Mouse (Mus musculus) embryonic facial prominence, embryonic 13.5 days (tissue): ENCODE measurements at regions not wholly inside any gene's neighbourhood (a gene's known extent, or its start where the extent isn't known, plus 50 kb on each side); places are given as distances from the start of the nearest gene placed in this dataset.

ENCODE experiments used
- ATAC-seq: fragments of 200-750 bp; cut with Nextera tagmentation; 2 replicates; pipeline ENCODE4 v1.8.0; 2017; ENCODE audit warnings: low read depth; ENCODE audit not compliant: insufficient number of reproducible peaks, insufficient read depth, low FRiP score, low TSS enrichment
- H3K27ac ChIP-seq: fragments of 300-500 bp; sonication (generic); 2 replicates; pipeline ENCODE4 v1.5.1; 2015; ENCODE audit warnings: moderate library complexity, mild to moderate bottlenecking, inconsistent platforms
- H3K27me3 ChIP-seq: fragments of 300-500 bp; sonication (generic); 2 replicates; pipeline ENCODE4 v1.6.1; 2015; ENCODE audit warnings: mild to moderate bottlenecking, inconsistent platforms
- H3K36me3 ChIP-seq: fragments of 300-500 bp; sonication (generic); 2 replicates; pipeline ENCODE4 v1.6.1; 2015; ENCODE audit warnings: mild to moderate bottlenecking, inconsistent platforms
- H3K4me1 ChIP-seq: fragments of 300-500 bp; sonication (generic); 2 replicates; pipeline ENCODE4 v1.6.1; 2015; ENCODE audit warnings: inconsistent platforms
- H3K4me2 ChIP-seq: fragments of 300-500 bp; sonication (generic); 2 replicates; pipeline ENCODE4 v1.6.1; 2015; ENCODE audit warnings: moderate library complexity, mild to moderate bottlenecking, inconsistent platforms
- H3K4me3 ChIP-seq: fragments of 300-500 bp; sonication (generic); 2 replicates; pipeline ENCODE4 v1.5.1; 2015; ENCODE audit warnings: mild to moderate bottlenecking, inconsistent platforms
- H3K9ac ChIP-seq: fragments of 300-500 bp; sonication (generic); 2 replicates; pipeline ENCODE4 v1.6.1; 2015; ENCODE audit warnings: mild to moderate bottlenecking, inconsistent platforms
- H3K9me3 ChIP-seq: fragments of 300-500 bp; sonication (generic); 2 replicates; pipeline ENCODE4 v1.6.1; 2016; ENCODE audit warnings: inconsistent platforms
- WGBS: fragments of 180-500 bp; shearing (Covaris S2); methylation state at CpG from one replicate; pipeline ENCODE4 v1.1.7; 2015; ENCODE audit warnings: mixed read lengths; 5-methylcytosine and 5-hydroxymethylcytosine counted together

- no peak overlapping the region for H3K9ac ChIP-seq
- H3K9me3 ChIP-seq, result no peaks in the 10 kb centered on the region
- no peak overlapping the region for H3K27ac ChIP-seq
- H3K4me1 ChIP-seq, result no peaks in the 10 kb centered on the region
- no peak overlapping the region for H3K4me2 ChIP-seq
- 78% methylated on average over 3 of the region's 3 CpGs for WGBS
- no peak overlapping the region for H3K4me3 ChIP-seq
- no peak for ATAC-seq
- no peaks in the 10 kb centered on the region for H3K27me3 ChIP-seq
- no peaks in the 10 kb centered on the region for H3K36me3 ChIP-seq
Measured at GRCm38 (mm10) chr13:6237201-6237600, 310.7 kb upstream of the Pitrm1 start.

- ATAC-seq, result no peak
- 44% methylated on average over 3 of the region's 3 CpGs for WGBS
- Histone ChIP-seq H3K4me2 (no peak overlapping the region), H3K36me3 (no peaks in the 10 kb centered on the region), H3K9me3 (no peaks in the 10 kb centered on the region), H3K27ac (no peak overlapping the region), H3K27me3 (no peaks in the 10 kb centered on the region), H3K4me3 (no peak overlapping the region), H3K9ac (no peak overlapping the region), H3K4me1 (no peaks in the 10 kb centered on the region)
Measured at GRCm38 (mm10) chr13:6240855-6241254, 307.1 kb upstream of the Pitrm1 start.

- Histone ChIP-seq H3K4me1 (no peaks in the 10 kb centered on the region), H3K4me2 (no peak overlapping the region), H3K27ac (no peak overlapping the region), H3K9me3 (no peaks in the 10 kb centered on the region), H3K27me3 (no peaks in the 10 kb centered on the region), H3K36me3 (no peaks in the 10 kb centered on the region), H3K9ac (no peak overlapping the region), H3K4me3 (no peak overlapping the region)
- ATAC-seq, result no peak
- 86% methylated on average over 5 of the region's 5 CpGs for WGBS
Measured at GRCm38 (mm10) chr13:6241472-6242123, 306.4 kb upstream of the Pitrm1 start.

GRCm38 (mm10) chr13:6250106-6250505 is 297.8 kb upstream of the Pitrm1 start:
- H3K9me3 ChIP-seq, result no peaks in the 10 kb centered on the region
- no peak overlapping the region for H3K27ac ChIP-seq
- H3K9ac ChIP-seq, result no peak overlapping the region
- no peaks in the 10 kb centered on the region for H3K36me3 ChIP-seq
- H3K4me2 ChIP-seq, result no peak overlapping the region
- no peak for ATAC-seq
- WGBS, result 59% methylated on average over 3 of the region's 3 CpGs
- H3K27me3 ChIP-seq, result no peaks in the 10 kb centered on the region
- H3K4me3 ChIP-seq, result no peak overlapping the region
- no peaks in the 10 kb centered on the region for H3K4me1 ChIP-seq

GRCm38 (mm10) chr13:6251025-6251862 is 296.7 kb upstream of the Pitrm1 start:
- Histone ChIP-seq H3K4me1 (no peaks in the 10 kb centered on the region), H3K27ac (no peak overlapping the region), H3K27me3 (no peaks in the 10 kb centered on the region), H3K9ac (no peak overlapping the region), H3K36me3 (no peaks in the 10 kb centered on the region), H3K4me3 (no peak overlapping the region), H3K9me3 (no peaks in the 10 kb centered on the region), H3K4me2 (no peak overlapping the region)
- no peak for ATAC-seq
- WGBS, result 63% methylated on average over 4 of the region's 4 CpGs

GRCm38 (mm10) chr13:6252100-6252499 is 295.8 kb upstream of the Pitrm1 start:
- Histone ChIP-seq H3K9me3 (no peaks in the 10 kb centered on the region), H3K9ac (no peak overlapping the region), H3K27me3 (no peaks in the 10 kb centered on the region), H3K36me3 (no peaks in the 10 kb centered on the region), H3K4me3 (no peak overlapping the region), H3K4me2 (no peak overlapping the region), H3K27ac (no peak overlapping the region), H3K4me1 (no peaks in the 10 kb centered on the region)
- ATAC-seq, result no peak
- WGBS, result 88% methylated on average over 3 of the region's 3 CpGs

- Histone ChIP-seq H3K4me2 (no peak overlapping the region), H3K4me3 (no peak overlapping the region), H3K36me3 (no peaks in the 10 kb centered on the region), H3K4me1 (no peaks in the 10 kb centered on the region), H3K9ac (no peak overlapping the region), H3K9me3 (no peaks in the 10 kb centered on the region), H3K27me3 (no peaks in the 10 kb centered on the region), H3K27ac (no peak overlapping the region)
- no peak for ATAC-seq
- 91% methylated on average over 5 of the region's 5 CpGs for WGBS
Measured at GRCm38 (mm10) chr13:6255303-6255702, 292.6 kb upstream of the Pitrm1 start.

- H3K4me3 ChIP-seq, result no peak overlapping the region
- no peak overlapping the region for H3K27ac ChIP-seq
- no peak overlapping the region for H3K4me2 ChIP-seq
- no peaks in the 10 kb centered on the region for H3K4me1 ChIP-seq
- no peaks in the 10 kb centered on the region for H3K9me3 ChIP-seq
- H3K9ac ChIP-seq, result no peak overlapping the region
- ATAC-seq, result no peak
- H3K27me3 ChIP-seq, result no peaks in the 10 kb centered on the region
- H3K36me3 ChIP-seq, result no peaks in the 10 kb centered on the region
Measured at GRCm38 (mm10) chr13:6255728-6256496, 292.0 kb upstream of the Pitrm1 start.

- no peaks in the 10 kb centered on the region for H3K4me1 ChIP-seq
- H3K4me3 ChIP-seq, result no peak overlapping the region
- H3K27me3 ChIP-seq, result no peaks in the 10 kb centered on the region
- H3K36me3 ChIP-seq, result no peaks in the 10 kb centered on the region
- no peaks in the 10 kb centered on the region for H3K9me3 ChIP-seq
- no peak for ATAC-seq
- no peak overlapping the region for H3K4me2 ChIP-seq
- H3K9ac ChIP-seq, result no peak overlapping the region
- H3K27ac ChIP-seq, result no peak overlapping the region
- WGBS, result 71% methylated on average over 1 of the region's 1 CpGs
Measured at GRCm38 (mm10) chr13:6258456-6258855, 289.5 kb upstream of the Pitrm1 start.

- ATAC-seq, result no peak
- 66% methylated on average over 3 of the region's 3 CpGs for WGBS
Measured at GRCm38 (mm10) chr13:6260321-6260865, 287.6 kb upstream of the Pitrm1 start.

GRCm38 (mm10) chr13:6261458-6261857 is 286.5 kb upstream of the Pitrm1 start:
- Histone ChIP-seq H3K9ac (no peak overlapping the region), H3K4me3 (no peak overlapping the region), H3K36me3 (no peaks in the 10 kb centered on the region), H3K4me1 (no peaks in the 10 kb centered on the region), H3K9me3 (no peaks in the 10 kb centered on the region), H3K4me2 (no peak overlapping the region), H3K27ac (no peak overlapping the region), H3K27me3 (no peaks in the 10 kb centered on the region)
- 85% methylated on average over 4 of the region's 4 CpGs for WGBS
- ATAC-seq, result no peak

More at GRCm38 (mm10) chr13:6260321-6260865, 287.6 kb upstream of the Pitrm1 start:
- H3K4me2 ChIP-seq, result no peak overlapping the region
- no peaks in the 10 kb centered on the region for H3K36me3 ChIP-seq
- no peaks in the 10 kb centered on the region for H3K27me3 ChIP-seq
- H3K9ac ChIP-seq, result no peak overlapping the region
- H3K27ac ChIP-seq, result no peak overlapping the region
- H3K4me1 ChIP-seq, result no peaks in the 10 kb centered on the region
- H3K9me3 ChIP-seq, result no peaks in the 10 kb centered on the region
- no peak overlapping the region for H3K4me3 ChIP-seq
